In the genomic region with DNA sequence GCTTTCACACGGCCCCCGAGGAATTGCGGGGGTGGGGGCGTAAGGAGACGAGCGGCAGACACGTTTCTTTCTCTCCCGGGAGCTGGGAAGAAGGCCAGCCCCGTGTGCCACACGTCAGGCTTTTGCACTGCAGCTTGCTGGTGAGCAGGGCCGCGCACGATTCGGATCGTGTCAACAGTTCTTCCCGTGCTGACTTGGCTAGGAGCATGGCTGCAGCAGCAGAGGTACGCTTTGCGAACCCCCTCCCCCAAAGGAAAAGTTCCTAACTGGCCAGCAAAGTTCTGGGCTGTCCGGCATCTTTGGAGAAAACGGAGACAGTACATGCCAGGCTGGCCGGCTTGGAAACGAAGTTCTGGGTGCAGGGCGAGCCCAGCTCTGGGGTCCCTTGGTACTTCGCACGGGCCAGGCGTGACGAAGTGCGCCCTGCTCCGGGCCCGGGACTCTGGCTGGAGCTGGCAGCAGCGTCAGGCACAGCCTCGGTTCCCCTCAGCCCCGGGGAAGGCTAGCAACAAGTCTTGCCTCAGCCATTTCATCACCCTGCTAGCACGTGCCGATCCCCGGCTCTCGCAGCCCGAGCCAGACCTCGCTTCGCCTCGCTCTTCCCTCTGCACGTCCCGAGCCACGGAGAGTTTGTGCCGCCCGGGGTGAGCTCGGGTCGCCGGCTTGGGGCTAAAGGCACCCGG, we compare ENCODE assay signal across 7 mouse cellular contexts. TPM values are rescaled to one million over a fixed set of nuclear protein-coding genes. Genes with fewer than 3 reads are reported as not detected.
DNase-seq lines count a peak whose midpoint lies in the region; ATAC-seq and TF ChIP-seq lines count a peak whose summit lies in the region.

No protein-coding gene starts in this region.

- H3K27me3 ChIP-seq in limb, embryonic 14.5 days (ENCODE audit: control insufficient read depth, insufficient read depth, low read length), result peaks cover 50% of the 10 kb centered on the region
- H3K27me3 ChIP-seq in midbrain, embryonic 13.5 days, result peaks cover 41% of the 10 kb centered on the region

- DNase-seq in ZHBTc4 (ENCODE audit: low read depth, low spot score), result peak; percentile 80
- DNase-seq in embryo, embryonic 10.5 days (ENCODE audit: low spot score), result peak; percentile 67
- DNase-seq in gastrocnemius, postnatal 36 days, result peak; percentile 32 to 46
- peak; percentile 7 for DNase-seq in induced T-regulatory cell, adult 2 months (ENCODE audit: low read depth)
- DNase-seq in limb, embryonic 14.5 days (ENCODE audit: low spot score), result peak; percentile 15
- peak; percentile 38 for DNase-seq in telencephalon, adult 2 months (ENCODE audit: low read depth, low spot score)

- H3K9ac ChIP-seq in limb, embryonic 14.5 days (ENCODE audit: low read depth, low read length, severe bottlenecking), result peak overlapping the region; percentile 47
- H3K9ac ChIP-seq in midbrain, embryonic 13.5 days (replicated peaks), result peak overlapping the region; percentile 60

- under 1% methylated on average over 48 of the region's 50 CpGs for WGBS in limb, embryonic 14.5 days
- under 1% methylated on average over 50 of the region's 50 CpGs for WGBS in midbrain, embryonic 13.5 days

- H3K27ac ChIP-seq in limb, embryonic 14.5 days (replicated peaks; ENCODE audit: low read depth, low read length), result peak overlapping the region; percentile 8; the same call in 1 of the 2 replicates
- H3K27ac ChIP-seq in midbrain, embryonic 13.5 days, result no peak overlapping the region

- peak overlapping the region; percentile 57 for H3K4me3 ChIP-seq in limb, embryonic 14.5 days (replicated peaks; ENCODE audit: low read length)
- peak overlapping the region; percentile 64 for H3K4me3 ChIP-seq in midbrain, embryonic 13.5 days (replicated peaks)

- intact Hi-C loops in gastrocnemius, postnatal 36 days (cut with DNase I), result loop anchor here (2.0 to 5.0 kb wide), 2 partner anchors 223 to 238 kb away; no protein-coding TSS in a partner anchor

- peak; percentile 39 for ATAC-seq in limb, embryonic 14.5 days (ENCODE audit: low FRiP score, low read depth)
- ATAC-seq in midbrain, embryonic 13.5 days, result peak; percentile 74

- no peak for TF ChIP-seq POLR2A in limb, embryonic 14.5 days (IDR thresholded peaks at IDR 0.05; ENCODE audit: borderline replicate concordance, extremely low read depth, insufficient read depth, insufficient read length)

- H3K4me1 ChIP-seq in limb, embryonic 14.5 days (ENCODE audit: control insufficient read depth, insufficient read depth, low read length), result peaks cover 10% of the 10 kb centered on the region; the same call in 1 of the 2 replicates
- H3K4me1 ChIP-seq in midbrain, embryonic 13.5 days (replicated peaks), result peaks cover 27% of the 10 kb centered on the region

- H3K4me2 ChIP-seq in limb, embryonic 14.5 days (replicated peaks; ENCODE audit: low read depth, low read length, severe bottlenecking), result peak overlapping the region; percentile 98
- H3K4me2 ChIP-seq in midbrain, embryonic 13.5 days (replicated peaks), result peak overlapping the region; percentile 99

- no peaks in the 10 kb centered on the region for H3K36me3 ChIP-seq in limb, embryonic 14.5 days (ENCODE audit: control insufficient read depth, insufficient read depth, low read length)
- no peaks in the 10 kb centered on the region for H3K36me3 ChIP-seq in midbrain, embryonic 13.5 days

- H3K9me3 ChIP-seq in limb, embryonic 14.5 days (ENCODE audit: control insufficient read depth, low read length), result no peaks in the 10 kb centered on the region
- no peaks in the 10 kb centered on the region for H3K9me3 ChIP-seq in midbrain, embryonic 13.5 days

RNA-seq across cellular contexts. Expression of a gene that starts 0.8 kb away (rescaled TPM):
- 10 to 100 TPM in 1 of 2 experiments, 1 to 10 TPM in 1; 2.0 to 11.4 TPM for total RNA-seq in gastrocnemius, postnatal 36 days (2021)
- 4.1 and 4.6 TPM in 2 replicates for polyA plus RNA-seq in limb, embryonic 14.5 days (2012; rRNA removed)
- 1.7 and 1.8 TPM in 2 replicates for polyA plus RNA-seq in limb, embryonic 14.5 days (2014; fragmentation: Nextera tagmentation; extraction: Ambion mirVana)
- polyA plus RNA-seq in midbrain, embryonic 13.5 days (2015; fragmentation: Nextera tagmentation; extraction: Ambion mirVana), result 0.53 and 0.71 TPM in 2 replicates

Comparison
In these comparisons a context has a peak if more than half of its experiments do, and no peak if none do; other contexts are left out.
1. DNase-seq: peak in every context shown above with its lines; median percentile 80 in ZHBTc4; 67 in embryo, embryonic 10.5 days; 39 in gastrocnemius, postnatal 36 days; 38 in telencephalon, adult 2 months; 15 in limb, embryonic 14.5 days; 7 in induced T-regulatory cell, adult 2 months.